In genomic region chrX:101640194-101641160, GRCm38 (mm10) we compare ENCODE assay signal across 8 mouse cellular contexts. TPM values are rescaled to one million over a fixed set of nuclear protein-coding genes. Genes with fewer than 3 reads are reported as not detected.
DNase-seq lines count a peak whose midpoint lies in the region; ATAC-seq and TF ChIP-seq lines count a peak whose summit lies in the region.

No protein-coding gene starts in this region.

- H3K27me3 ChIP-seq in kidney, adult 2 months (replicated peaks; ENCODE audit: control insufficient read depth, insufficient read depth, low read length) = no peaks in the 10 kb centered on the region
- no peaks in the 10 kb centered on the region for H3K27me3 ChIP-seq in liver, adult 2 months (ENCODE audit: control insufficient read depth, insufficient read depth, low read length)

- H3K27ac ChIP-seq in kidney, adult 2 months (ENCODE audit: insufficient read depth, low read depth, low read length) = peak overlapping the region; percentile 97
- H3K27ac ChIP-seq in liver, adult 2 months (replicated peaks; ENCODE audit: insufficient read depth, low read depth, low read length) = peak overlapping the region; percentile 89

- peak; percentile 69 for DNase-seq in 3134 (ENCODE audit: extremely low read depth, insufficient read length, low spot score)
- peak; percentile 43 to 79 for DNase-seq in adrenal gland, adult (ENCODE audit: inconsistent age in 2 of 2, low spot score in 1 of 2)
- DNase-seq in embryo, embryonic 11 days = peak; percentile 52
- DNase-seq in heart, adult 18-20 months = peak; percentile 55 to 65
- DNase-seq in kidney, adult 2 months = peak; percentile 54
- peak; percentile 36 for DNase-seq in liver, adult 2 months (ENCODE audit: extremely low read depth, low read depth, low spot score)
- peak; percentile 41 to 71 for DNase-seq in spleen, postnatal 4 days (ENCODE audit: low spot score in 2 of 2)

- H3K4me3 ChIP-seq in kidney, adult 2 months (ENCODE audit: insufficient read depth, low read depth, low read length) = peak overlapping the region; percentile 93
- peak overlapping the region; percentile 93 for H3K4me3 ChIP-seq in liver, adult 2 months (ENCODE audit: insufficient read depth, low read depth, low read length)

- peaks cover 10% of the 10 kb centered on the region; the same call in 1 of the 2 replicates for H3K79me2 ChIP-seq in liver, adult 2 months (ENCODE audit: control insufficient read depth, insufficient read depth, low read length)

- peak; percentile 18; the same call in 1 of the 2 replicates for ATAC-seq in monocyte, adult 5-6 weeks (replicated peaks; ENCODE audit: insufficient number of reproducible peaks, low FRiP score, low TSS enrichment, poor library complexity, severe bottlenecking)

- 2% methylated on average over 45 of the region's 45 CpGs for WGBS in kidney, adult 2 months
- WGBS in liver, adult 2 months = under 1% methylated on average over 45 of the region's 45 CpGs

- H3K36me3 ChIP-seq in kidney, adult 2 months (ENCODE audit: control insufficient read depth, insufficient read depth, low read length) = peaks cover 1% of the 10 kb centered on the region; the same call in 1 of the 2 replicates
- peaks cover 6% of the 10 kb centered on the region; the same call in 1 of the 2 replicates for H3K36me3 ChIP-seq in liver, adult 2 months (ENCODE audit: control insufficient read depth, insufficient read depth, low read length)

- TF ChIP-seq POLR2A in kidney, adult 2 months (IDR thresholded peaks at IDR 0.05; ENCODE audit: low read depth, low read length) = no peak
- no peak for TF ChIP-seq POLR2A in liver, adult 2 months (IDR thresholded peaks at IDR 0.05; ENCODE audit: extremely low read depth, insufficient read depth, low read length)

- peak overlapping the region; percentile 99 for H3K9ac ChIP-seq in liver, adult 2 months (ENCODE audit: low read depth, low read length)

- TF ChIP-seq CTCF in kidney, adult 2 months (conservative IDR thresholded peaks at IDR 0.05; ENCODE audit: insufficient read depth, insufficient read length, low read depth, low read length) = no peak
- no peak for TF ChIP-seq CTCF in liver, adult 2 months (IDR thresholded peaks at IDR 0.05; ENCODE audit: low read depth, low read length)

- 0 out of 2 replicates have a peak, but pooled peaks cover 7% of the 10 kb centered on the region for H3K4me1 ChIP-seq in kidney, adult 2 months (ENCODE audit: control insufficient read depth, insufficient read depth, low read length)
- H3K4me1 ChIP-seq in liver, adult 2 months (ENCODE audit: control insufficient read depth, insufficient read depth, low read length) = peaks cover 15% of the 10 kb centered on the region

RNA-seq across cellular contexts. Expression of gene Ogt, which starts 0.6 kb away (rescaled TPM):
- total RNA-seq in heart, adult 18-20 months (2021) = 10 to 100 TPM; 42.5 to 56.8 TPM
- polyA plus RNA-seq in kidney, adult 2 months (2012; rRNA removed) = 64.3 and 69.4 TPM in 2 replicates
- total RNA-seq in liver, adult 2 months (2014; rRNA removed) = 61.4 and 69.3 TPM in 2 replicates
- 18.9 and 28.3 TPM in 2 replicates for polyA plus RNA-seq in liver, adult 2 months (2012; rRNA removed)
- 97.1 to 210 TPM (median 107 TPM) in 3 replicates for total RNA-seq in monocyte, adult 5-6 weeks (2017)

Comparison
In these comparisons a context has a peak if more than half of its experiments do, and no peak if none do; other contexts are left out.
1. Peak in every context shown above with its lines: DNase-seq, ATAC-seq, H3K4me3 ChIP-seq and H3K27ac ChIP-seq.